ENCODE assay signal across 8 mouse cellular contexts in the genomic region with DNA sequence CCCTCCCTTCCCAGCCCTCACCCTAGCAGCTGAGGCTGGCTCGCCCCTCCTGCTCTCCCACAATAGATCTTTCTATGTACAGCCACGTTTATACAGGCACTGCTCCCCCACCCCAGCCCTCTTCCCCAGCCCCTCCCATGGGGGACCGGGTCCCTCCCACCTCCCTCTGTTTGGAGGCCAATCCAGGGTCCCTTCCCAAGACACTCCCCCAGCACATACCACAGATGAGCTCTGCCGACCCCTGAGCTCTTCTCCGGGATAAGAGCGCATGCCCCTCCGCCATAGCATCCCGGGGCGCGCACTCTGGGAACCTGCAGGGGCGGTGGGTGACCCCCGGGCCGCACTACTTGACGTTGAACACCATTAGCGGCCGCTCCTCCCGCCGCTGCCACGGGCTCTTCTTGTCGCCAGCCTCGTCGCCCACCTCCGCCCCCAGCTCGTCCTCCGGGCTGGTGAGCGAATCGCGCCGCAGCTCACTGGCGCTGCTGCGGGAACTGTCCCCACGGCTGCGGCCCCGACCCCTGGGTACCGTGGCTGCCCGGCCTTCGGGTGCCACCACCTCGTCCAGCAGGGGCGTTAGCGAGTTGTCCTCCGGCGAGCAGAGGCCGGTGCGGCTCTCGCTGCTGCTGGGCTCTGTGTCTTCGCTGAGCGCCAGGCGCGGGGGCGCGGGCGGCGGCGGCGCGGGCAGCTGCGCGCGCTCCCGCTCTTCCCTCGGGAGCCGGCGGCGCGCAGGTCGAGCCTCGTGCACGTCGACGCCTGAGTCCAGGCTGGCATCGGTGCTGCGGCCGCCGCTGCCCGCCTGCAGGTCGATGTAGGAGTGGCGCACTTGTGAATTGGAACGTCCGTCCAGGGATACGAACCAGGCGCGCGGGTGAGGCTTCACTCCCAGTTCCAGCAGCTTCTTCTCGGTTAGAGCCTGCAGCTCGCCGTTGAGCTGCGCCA. TPM values are rescaled to one million over a fixed set of nuclear protein-coding genes. Genes with fewer than 3 reads are reported as not detected.
A peak's percentile ranks its signal among the peaks of the same experiment; 100 is the strongest.
DNase-seq lines count a peak whose midpoint lies in the region; ATAC-seq and TF ChIP-seq lines count a peak whose summit lies in the region.

No protein-coding gene starts in this region.

- H3K9ac ChIP-seq in embryonic facial prominence, embryonic 11.5 days (replicated peaks; ENCODE audit: low read length) = peak overlapping the region; percentile 58
- peak overlapping the region; percentile 70 for H3K9ac ChIP-seq in heart, embryonic 11.5 days (ENCODE audit: low read depth, low read length)
- peak overlapping the region; percentile 70 for H3K9ac ChIP-seq in kidney, embryonic 16.5 days (replicated peaks; ENCODE audit: low read length)
- no peak overlapping the region for H3K9ac ChIP-seq in liver, embryonic 14.5 days (replicated peaks)

- H3K4me1 ChIP-seq in embryonic facial prominence, embryonic 11.5 days (ENCODE audit: control insufficient read depth, insufficient read depth, low read length) = peaks cover 16% of the 10 kb centered on the region
- H3K4me1 ChIP-seq in heart, embryonic 11.5 days (ENCODE audit: control insufficient read depth, insufficient read depth, low read length) = peaks cover 16% of the 10 kb centered on the region
- H3K4me1 ChIP-seq in kidney, embryonic 16.5 days (ENCODE audit: insufficient read depth, low read length) = peaks cover 23% of the 10 kb centered on the region
- no peaks in the 10 kb centered on the region for H3K4me1 ChIP-seq in liver, embryonic 14.5 days (replicated peaks; ENCODE audit: control insufficient read depth in 2 of 2, insufficient read depth in 2 of 2, low read length in 1 of 2)

- H3K4me3 ChIP-seq in embryonic facial prominence, embryonic 11.5 days (ENCODE audit: low read depth, low read length) = peak overlapping the region; percentile 32
- H3K4me3 ChIP-seq in heart, embryonic 11.5 days (ENCODE audit: low read depth, low read length) = peak overlapping the region; percentile 58
- H3K4me3 ChIP-seq in kidney, embryonic 16.5 days (ENCODE audit: low read length) = peak overlapping the region; percentile 52
- H3K4me3 ChIP-seq in liver, embryonic 14.5 days (ENCODE audit: insufficient read depth in 1 of 2, low read depth in 2 of 2, low read length in 2 of 2) = peak overlapping the region; percentile 36 to 40

- no peak for ATAC-seq in embryonic facial prominence, embryonic 11.5 days (replicated peaks; ENCODE audit: insufficient number of reproducible peaks, low FRiP score, low TSS enrichment, low read depth)
- peak; percentile 66; the same call in 1 of the 2 replicates for ATAC-seq in heart, embryonic 11.5 days (replicated peaks; ENCODE audit: insufficient number of reproducible peaks, low FRiP score, low TSS enrichment)
- ATAC-seq in kidney, embryonic 16.5 days (ENCODE audit: low FRiP score, low TSS enrichment) = peak; percentile 61
- ATAC-seq in liver, embryonic 14.5 days (ENCODE audit: insufficient read depth) = no peak

- no peaks in the 10 kb centered on the region; the same call in 1 of the 2 replicates for H3K27me3 ChIP-seq in embryonic facial prominence, embryonic 11.5 days (ENCODE audit: control insufficient read depth, insufficient read depth, low read length)
- peaks cover 12% of the 10 kb centered on the region for H3K27me3 ChIP-seq in heart, embryonic 11.5 days (ENCODE audit: control insufficient read depth, insufficient read depth, low read length)
- H3K27me3 ChIP-seq in kidney, embryonic 16.5 days (ENCODE audit: insufficient read depth, low read length) = no peaks in the 10 kb centered on the region
- H3K27me3 ChIP-seq in liver, embryonic 14.5 days (ENCODE audit: control insufficient read depth, insufficient read depth, low read length) = peaks cover 23% of the 10 kb centered on the region

- TF ChIP-seq CTCF in liver, embryonic 14.5 days (IDR thresholded peaks at IDR 0.05; ENCODE audit: low read depth) = peak; percentile 32; the same call in 1 of the 2 replicates

- H3K27ac ChIP-seq in embryonic facial prominence, embryonic 11.5 days (replicated peaks; ENCODE audit: low read depth, low read length) = peak overlapping the region; percentile 52; the same call in 1 of the 2 replicates
- H3K27ac ChIP-seq in heart, embryonic 11.5 days (ENCODE audit: low read depth, low read length) = peak overlapping the region; percentile 50
- H3K27ac ChIP-seq in kidney, embryonic 16.5 days (ENCODE audit: low read length) = peak overlapping the region; percentile 53; the same call in 1 of the 2 replicates
- H3K27ac ChIP-seq in liver, embryonic 14.5 days = no peak overlapping the region

- H3K4me2 ChIP-seq in embryonic facial prominence, embryonic 11.5 days (ENCODE audit: low read depth, low read length) = peak overlapping the region; percentile 81
- H3K4me2 ChIP-seq in heart, embryonic 11.5 days = peak overlapping the region; percentile 98
- peak overlapping the region; percentile 96 for H3K4me2 ChIP-seq in kidney, embryonic 16.5 days (replicated peaks; ENCODE audit: low read depth, low read length)
- H3K4me2 ChIP-seq in liver, embryonic 14.5 days (ENCODE audit: low read depth) = peak overlapping the region; percentile 65

- 4% methylated on average over 77 of the region's 87 CpGs for WGBS in embryonic facial prominence, embryonic 11.5 days
- WGBS in heart, embryonic 11.5 days (ENCODE audit: insufficient replicate concordance) = 10% methylated on average over 86 of the region's 87 CpGs
- 9% methylated on average over 81 of the region's 87 CpGs for WGBS in kidney, embryonic 16.5 days
- 30% methylated on average over 87 of the region's 87 CpGs for WGBS in liver, embryonic 14.5 days (ENCODE audit: insufficient replicate concordance)

- no peak for TF ChIP-seq EP300 in liver, embryonic 14.5 days (IDR thresholded peaks at IDR 0.05; ENCODE audit: low read depth)

- peaks cover 10% of the 10 kb centered on the region for H3K36me3 ChIP-seq in embryonic facial prominence, embryonic 11.5 days (replicated peaks; ENCODE audit: control insufficient read depth, insufficient read depth, low read depth, low read length)
- peaks cover 16% of the 10 kb centered on the region for H3K36me3 ChIP-seq in heart, embryonic 11.5 days (ENCODE audit: control insufficient read depth, insufficient read depth, low read length)
- H3K36me3 ChIP-seq in kidney, embryonic 16.5 days (ENCODE audit: insufficient read depth, low read length) = peaks cover 55% of the 10 kb centered on the region
- H3K36me3 ChIP-seq in liver, embryonic 14.5 days (replicated peaks; ENCODE audit: control insufficient read depth, insufficient read depth, low read depth) = no peaks in the 10 kb centered on the region

- H3K9me3 ChIP-seq in embryonic facial prominence, embryonic 11.5 days (replicated peaks; ENCODE audit: control insufficient read depth, low read length) = no peaks in the 10 kb centered on the region
- no peaks in the 10 kb centered on the region for H3K9me3 ChIP-seq in heart, embryonic 11.5 days (replicated peaks; ENCODE audit: control insufficient read depth, low read length)
- no peaks in the 10 kb centered on the region for H3K9me3 ChIP-seq in kidney, embryonic 16.5 days (ENCODE audit: low read length)
- no peaks in the 10 kb centered on the region for H3K9me3 ChIP-seq in liver, embryonic 14.5 days (ENCODE audit: control insufficient read depth, low read length)

- peak; percentile 59 for DNase-seq in urinary bladder, adult 2 months (ENCODE audit: low spot score)
- no peak for DNase-seq in urinary bladder, adult 18-20 months (ENCODE audit: low spot score in 2 of 2)
- DNase-seq in embryonic facial prominence, embryonic 11.5 days (ENCODE audit: low spot score) = peak; percentile 57
- no peak for DNase-seq in liver, embryonic 14.5 days (ENCODE audit: low read depth in 3 of 3, low spot score in 3 of 3)
- DNase-seq in neural tube, embryonic 10.5 days (ENCODE audit: extremely low spot score, low spot score) = peak; percentile 72
- no peak for DNase-seq in ovary, postnatal 14 days (ENCODE audit: low spot score)

RNA-seq across cellular contexts. Expression of a gene that starts 7.3 kb away (rescaled TPM):
- 190 and 251 TPM in 2 replicates for polyA plus RNA-seq in urinary bladder, adult 2 months (2012; rRNA removed)
- polyA plus RNA-seq in embryonic facial prominence, embryonic 11.5 days (2014; fragmentation: Nextera tagmentation; extraction: Ambion mirVana) = 38.8 and 52.0 TPM in 2 replicates
- 110 and 113 TPM in 2 replicates for polyA plus RNA-seq in heart, embryonic 11.5 days (2014; fragmentation: Nextera tagmentation; extraction: Ambion mirVana)
- 208 and 213 TPM in 2 replicates for polyA plus RNA-seq in kidney, embryonic 16.5 days (2015; fragmentation: Nextera tagmentation; extraction: Ambion mirVana)
- polyA plus RNA-seq in liver, embryonic 14.5 days (2012; rRNA removed) = 25.4 and 28.9 TPM in 2 replicates
- 34.1 and 41.4 TPM in 2 replicates for polyA plus RNA-seq in liver, embryonic 14.5 days (2014; fragmentation: Nextera tagmentation; extraction: Ambion mirVana)

RNA-seq across cellular contexts. Expression of a gene that starts 10.1 kb away (rescaled TPM):
- polyA plus RNA-seq in urinary bladder, adult 2 months (2012; rRNA removed) = 6.9 and 10.4 TPM in 2 replicates
- 8.6 and 8.8 TPM in 2 replicates for polyA plus RNA-seq in embryonic facial prominence, embryonic 11.5 days (2014; fragmentation: Nextera tagmentation; extraction: Ambion mirVana)
- polyA plus RNA-seq in heart, embryonic 11.5 days (2014; fragmentation: Nextera tagmentation; extraction: Ambion mirVana) = 3.1 and 5.1 TPM in 2 replicates
- 5.3 and 5.8 TPM in 2 replicates for polyA plus RNA-seq in kidney, embryonic 16.5 days (2015; fragmentation: Nextera tagmentation; extraction: Ambion mirVana)
- polyA plus RNA-seq in liver, embryonic 14.5 days (2012; rRNA removed) = 1.6 and 2.0 TPM in 2 replicates
- 0.17 and 0.35 TPM in 2 replicates for polyA plus RNA-seq in liver, embryonic 14.5 days (2014; fragmentation: Nextera tagmentation; extraction: Ambion mirVana)

RNA-seq across cellular contexts. Expression of a gene that starts 29.6 kb away (rescaled TPM):
- polyA plus RNA-seq in urinary bladder, adult 2 months (2012; rRNA removed) = 80.3 and 88.2 TPM in 2 replicates
- 168 and 185 TPM in 2 replicates for polyA plus RNA-seq in embryonic facial prominence, embryonic 11.5 days (2014; fragmentation: Nextera tagmentation; extraction: Ambion mirVana)
- polyA plus RNA-seq in heart, embryonic 11.5 days (2014; fragmentation: Nextera tagmentation; extraction: Ambion mirVana) = 274 and 281 TPM in 2 replicates
- 337 and 360 TPM in 2 replicates for polyA plus RNA-seq in kidney, embryonic 16.5 days (2015; fragmentation: Nextera tagmentation; extraction: Ambion mirVana)
- 167 and 187 TPM in 2 replicates for polyA plus RNA-seq in liver, embryonic 14.5 days (2012; rRNA removed)
- polyA plus RNA-seq in liver, embryonic 14.5 days (2014; fragmentation: Nextera tagmentation; extraction: Ambion mirVana) = 339 and 363 TPM in 2 replicates

RNA-seq across cellular contexts. Expression of a gene that starts 32.5 kb away (rescaled TPM):
- polyA plus RNA-seq in urinary bladder, adult 2 months (2012; rRNA removed) = 5.7 and 7.2 TPM in 2 replicates
- 4.4 and 4.5 TPM in 2 replicates for polyA plus RNA-seq in embryonic facial prominence, embryonic 11.5 days (2014; fragmentation: Nextera tagmentation; extraction: Ambion mirVana)
- polyA plus RNA-seq in heart, embryonic 11.5 days (2014; fragmentation: Nextera tagmentation; extraction: Ambion mirVana) = 8.5 and 15.8 TPM in 2 replicates
- polyA plus RNA-seq in kidney, embryonic 16.5 days (2015; fragmentation: Nextera tagmentation; extraction: Ambion mirVana) = 10.2 and 10.8 TPM in 2 replicates
- 28.4 and 35.4 TPM in 2 replicates for polyA plus RNA-seq in liver, embryonic 14.5 days (2012; rRNA removed)
- 20.0 and 27.3 TPM in 2 replicates for polyA plus RNA-seq in liver, embryonic 14.5 days (2014; fragmentation: Nextera tagmentation; extraction: Ambion mirVana)

RNA-seq across cellular contexts. Expression of a gene that starts 44.2 kb away (rescaled TPM):
- 1.4 and 2.9 TPM in 2 replicates for polyA plus RNA-seq in urinary bladder, adult 2 months (2012; rRNA removed)
- polyA plus RNA-seq in embryonic facial prominence, embryonic 11.5 days (2014; fragmentation: Nextera tagmentation; extraction: Ambion mirVana) = 11.8 and 12.1 TPM in 2 replicates
- 1.3 TPM in 2 replicates for polyA plus RNA-seq in heart, embryonic 11.5 days (2014; fragmentation: Nextera tagmentation; extraction: Ambion mirVana)
- polyA plus RNA-seq in kidney, embryonic 16.5 days (2015; fragmentation: Nextera tagmentation; extraction: Ambion mirVana) = 3.3 and 3.9 TPM in 2 replicates
- polyA plus RNA-seq in liver, embryonic 14.5 days (2012; rRNA removed) = 1.4 and 1.9 TPM in 2 replicates
- polyA plus RNA-seq in liver, embryonic 14.5 days (2014; fragmentation: Nextera tagmentation; extraction: Ambion mirVana) = 1.0 and 1.2 TPM in 2 replicates

Comparison
In these comparisons a context has a peak if more than half of its experiments do, and no peak if none do; other contexts are left out.
1. DNase-seq: peak in urinary bladder, adult 2 months (single experiment), embryonic facial prominence, embryonic 11.5 days (single experiment) and neural tube, embryonic 10.5 days (single experiment); none in urinary bladder, adult 18-20 months (0 of 2), liver, embryonic 14.5 days (0 of 3) and ovary, postnatal 14 days (single experiment).
2. ATAC-seq: peak in heart, embryonic 11.5 days (single experiment) and kidney, embryonic 16.5 days (single experiment); none in embryonic facial prominence, embryonic 11.5 days (single experiment) and liver, embryonic 14.5 days (single experiment).
3. Peak in every context shown above with its lines, with median percentiles within 50 percentile points of each other: H3K4me2 ChIP-seq and H3K4me3 ChIP-seq.